Mouse (Mus musculus) embryonic facial prominence, embryonic 11.5 days (tissue): ENCODE data around the gene Spdye4a. TPM values are rescaled to one million over a fixed set of nuclear protein-coding genes. Genes with fewer than 3 reads are reported as not detected.

ENCODE experiments used
- ATAC-seq: fragments of 200-750 bp; cut with Nextera tagmentation; replicated peaks from 2 replicates; pipeline ENCODE4 v1.8.0; 2017; ENCODE audit warnings: low read depth; ENCODE audit not compliant: insufficient number of reproducible peaks, low FRiP score, low TSS enrichment
- DNase-seq: peaks from one replicate; pipeline ENCODE4 v3.0.0-alpha.2; 2015; ENCODE audit warnings: low spot score
- H3K27ac ChIP-seq: fragments of 300-500 bp; sonication (generic); replicated peaks from 2 replicates; pipeline ENCODE4 v1.5.1; 2014; ENCODE audit warnings: mild to moderate bottlenecking, low read depth, low read length, control low read depth
- H3K27me3 ChIP-seq: fragments of 300-500 bp; sonication (generic); 2 replicates; pipeline ENCODE4 v1.6.1; 2014; ENCODE audit warnings: mild to moderate bottlenecking, low read length, moderate library complexity, mixed read lengths; ENCODE audit not compliant: control insufficient read depth, insufficient read depth
- H3K36me3 ChIP-seq: fragments of 300-500 bp; sonication (generic); replicated peaks from 2 replicates; pipeline ENCODE4 v1.6.1; 2014; ENCODE audit warnings: low read depth, mild to moderate bottlenecking, low read length, moderate library complexity, mixed read lengths; ENCODE audit not compliant: control insufficient read depth, insufficient read depth
- H3K4me1 ChIP-seq: fragments of 300-500 bp; sonication (generic); 2 replicates; pipeline ENCODE4 v1.6.1; 2014; ENCODE audit warnings: low read length, mixed read lengths; ENCODE audit not compliant: control insufficient read depth, insufficient read depth
- H3K4me2 ChIP-seq: fragments of 300-500 bp; sonication (generic); 2 replicates; pipeline ENCODE4 v1.6.1; 2014; ENCODE audit warnings: low read depth, mild to moderate bottlenecking, control low read depth, low read length, moderate library complexity
- H3K4me3 ChIP-seq: fragments of 300-500 bp; sonication (generic); 2 replicates; pipeline ENCODE4 v1.5.1; 2014; ENCODE audit warnings: low read depth, low read length, control low read depth
- H3K9ac ChIP-seq: fragments of 300-500 bp; sonication (generic); replicated peaks from 2 replicates; pipeline ENCODE4 v1.6.1; 2014; ENCODE audit warnings: mild to moderate bottlenecking, control low read depth, low read length
- H3K9me3 ChIP-seq: fragments of 300-500 bp; sonication (generic); replicated peaks from 2 replicates; pipeline ENCODE4 v1.6.1; 2016; ENCODE audit warnings: mild to moderate bottlenecking, low read length, inconsistent platforms, mixed read lengths; ENCODE audit not compliant: control insufficient read depth
- WGBS: fragments of 180-500 bp; shearing (Covaris S2); extraction: QIAGEN DNeasy Blood & Tissue Kit; methylation state at CpG from one replicate; pipeline ENCODE4 v1.1.7; 2014; 5-methylcytosine and 5-hydroxymethylcytosine counted together
- polyA plus RNA-seq: library from polyadenylated mRNA; unstranded; fragments of >200 nt; fragmentation: Nextera tagmentation; extraction: Ambion mirVana; gene quantifications from 2 replicates; pipeline ENCODE4 v1.2.1, GENCODE M21; 2014

Spdye4a gene
- polyA plus RNA-seq, 1 experiment from 2014 or later, result not detected

GRCm38 (mm10) chr5:143268985-143269362 is 42.3 kb upstream of the Spdye4a start:
- Histone ChIP-seq H3K9ac (peak overlapping the region; percentile 94), H3K9me3 (no peaks in the 10 kb centered on the region), H3K4me2 (peak overlapping the region; percentile 91), H3K27me3 (no peaks in the 10 kb centered on the region), H3K27ac (no peak overlapping the region), H3K36me3 (no peaks in the 10 kb centered on the region; the same call in 1 of the 2 replicates), H3K4me3 (peak overlapping the region; percentile 96), H3K4me1 (no peaks in the 10 kb centered on the region; the same call in none of the 2 replicates)
- WGBS, result 17% methylated on average over 8 of the region's 8 CpGs
- DNase-seq (no peak), ATAC-seq (no peak)

- H3K4me1 ChIP-seq, result no peaks in the 10 kb centered on the region; the same call in none of the 2 replicates
- no peak overlapping the region for H3K4me2 ChIP-seq
- no peak for ATAC-seq
- H3K27me3 ChIP-seq, result no peaks in the 10 kb centered on the region
- no peak overlapping the region for H3K27ac ChIP-seq
- H3K9ac ChIP-seq, result no peak overlapping the region
- no peak for DNase-seq
- H3K9me3 ChIP-seq, result no peaks in the 10 kb centered on the region
- 86% methylated on average over 6 of the region's 6 CpGs for WGBS
- no peak overlapping the region for H3K4me3 ChIP-seq
- H3K36me3 ChIP-seq, result no peaks in the 10 kb centered on the region; the same call in none of the 2 replicates
These were observed 40.1 kb upstream of the Spdye4a start for GRCm38 (mm10) chr5:143266794-143267193.

- no peak for ATAC-seq
These were observed 38.7 kb upstream of the Spdye4a start for GRCm38 (mm10) chr5:143265409-143265808.

GRCm38 (mm10) chr5:143264689-143265088 is 38.0 kb upstream of the Spdye4a start:
- 88% methylated on average over 10 of the region's 10 CpGs for WGBS
- no peaks in the 10 kb centered on the region for H3K9me3 ChIP-seq
- no peaks in the 10 kb centered on the region; the same call in none of the 2 replicates for H3K36me3 ChIP-seq
- H3K4me3 ChIP-seq, result no peak overlapping the region
- ATAC-seq (no peak), DNase-seq (no peak)
- no peak overlapping the region for H3K4me2 ChIP-seq
- H3K9ac ChIP-seq, result no peak overlapping the region
- H3K27me3 ChIP-seq, result no peaks in the 10 kb centered on the region
- H3K4me1 ChIP-seq, result no peaks in the 10 kb centered on the region; the same call in none of the 2 replicates
- H3K27ac ChIP-seq, result no peak overlapping the region

More at GRCm38 (mm10) chr5:143265409-143265808, 38.7 kb upstream of the Spdye4a start:
- DNase-seq, result no peak
- Histone ChIP-seq H3K4me3 (no peak overlapping the region), H3K9ac (no peak overlapping the region), H3K9me3 (no peaks in the 10 kb centered on the region), H3K4me2 (no peak overlapping the region), H3K36me3 (no peaks in the 10 kb centered on the region; the same call in none of the 2 replicates), H3K4me1 (no peaks in the 10 kb centered on the region; the same call in none of the 2 replicates), H3K27me3 (no peaks in the 10 kb centered on the region), H3K27ac (no peak overlapping the region)
- 75% methylated on average over 1 of the region's 1 CpGs for WGBS

GRCm38 (mm10) chr5:143261636-143262035 is 34.9 kb upstream of the Spdye4a start:
- 93% methylated on average over 8 of the region's 8 CpGs for WGBS
- H3K27me3 ChIP-seq, result peaks cover 11% of the 10 kb centered on the region
- no peak overlapping the region for H3K9ac ChIP-seq
- H3K4me3 ChIP-seq, result no peak overlapping the region
- no peaks in the 10 kb centered on the region; the same call in none of the 2 replicates for H3K36me3 ChIP-seq
- no peaks in the 10 kb centered on the region for H3K4me1 ChIP-seq
- H3K27ac ChIP-seq, result no peak overlapping the region
- H3K4me2 ChIP-seq, result no peak overlapping the region
- DNase-seq (no peak), ATAC-seq (no peak)
- no peaks in the 10 kb centered on the region for H3K9me3 ChIP-seq

GRCm38 (mm10) chr5:143255802-143256201 is 29.1 kb upstream of the Spdye4a start:
- 73% methylated on average over 5 of the region's 5 CpGs for WGBS
- no peaks in the 10 kb centered on the region for H3K36me3 ChIP-seq

GRCm38 (mm10) chr5:143255131-143255519 is 28.4 kb upstream of the Spdye4a start:
- Histone ChIP-seq H3K36me3 (no peaks in the 10 kb centered on the region), H3K4me1 (peaks cover 5% of the 10 kb centered on the region; the same call in 1 of the 2 replicates), H3K4me2 (no peak overlapping the region), H3K9ac (no peak overlapping the region), H3K27me3 (peaks cover 68% of the 10 kb centered on the region), H3K27ac (no peak overlapping the region), H3K9me3 (no peaks in the 10 kb centered on the region), H3K4me3 (no peak overlapping the region)
- no peak for ATAC-seq
- DNase-seq, result no peak
- 6% methylated on average over 24 of the region's 24 CpGs for WGBS

More at GRCm38 (mm10) chr5:143255802-143256201, 29.1 kb upstream of the Spdye4a start:
- Histone ChIP-seq H3K27me3 (peaks cover 68% of the 10 kb centered on the region), H3K9me3 (no peaks in the 10 kb centered on the region), H3K4me1 (peaks cover 5% of the 10 kb centered on the region; the same call in 1 of the 2 replicates), H3K27ac (no peak overlapping the region), H3K4me3 (no peak overlapping the region), H3K9ac (no peak overlapping the region), H3K4me2 (no peak overlapping the region)
- ATAC-seq (no peak), DNase-seq (no peak)

- Histone ChIP-seq H3K9ac (no peak overlapping the region), H3K27me3 (peaks cover 68% of the 10 kb centered on the region), H3K4me2 (peak overlapping the region; percentile 89), H3K27ac (no peak overlapping the region), H3K9me3 (no peaks in the 10 kb centered on the region), H3K4me1 (peaks cover 5% of the 10 kb centered on the region; the same call in 1 of the 2 replicates), H3K4me3 (0 out of 2 replicates have a peak overlapping the region, but pooled peaks have one; percentile 8), H3K36me3 (no peaks in the 10 kb centered on the region)
- 3% methylated on average over 66 of the region's 66 CpGs for WGBS
- DNase-seq (no peak), ATAC-seq (peak; percentile 50; the same call in 1 of the 2 replicates)
These were observed 27.9 kb upstream of the Spdye4a start for GRCm38 (mm10) chr5:143254487-143255130.
